Mouse (Mus musculus): ENCODE data around the gene Irf5.

DNA sequence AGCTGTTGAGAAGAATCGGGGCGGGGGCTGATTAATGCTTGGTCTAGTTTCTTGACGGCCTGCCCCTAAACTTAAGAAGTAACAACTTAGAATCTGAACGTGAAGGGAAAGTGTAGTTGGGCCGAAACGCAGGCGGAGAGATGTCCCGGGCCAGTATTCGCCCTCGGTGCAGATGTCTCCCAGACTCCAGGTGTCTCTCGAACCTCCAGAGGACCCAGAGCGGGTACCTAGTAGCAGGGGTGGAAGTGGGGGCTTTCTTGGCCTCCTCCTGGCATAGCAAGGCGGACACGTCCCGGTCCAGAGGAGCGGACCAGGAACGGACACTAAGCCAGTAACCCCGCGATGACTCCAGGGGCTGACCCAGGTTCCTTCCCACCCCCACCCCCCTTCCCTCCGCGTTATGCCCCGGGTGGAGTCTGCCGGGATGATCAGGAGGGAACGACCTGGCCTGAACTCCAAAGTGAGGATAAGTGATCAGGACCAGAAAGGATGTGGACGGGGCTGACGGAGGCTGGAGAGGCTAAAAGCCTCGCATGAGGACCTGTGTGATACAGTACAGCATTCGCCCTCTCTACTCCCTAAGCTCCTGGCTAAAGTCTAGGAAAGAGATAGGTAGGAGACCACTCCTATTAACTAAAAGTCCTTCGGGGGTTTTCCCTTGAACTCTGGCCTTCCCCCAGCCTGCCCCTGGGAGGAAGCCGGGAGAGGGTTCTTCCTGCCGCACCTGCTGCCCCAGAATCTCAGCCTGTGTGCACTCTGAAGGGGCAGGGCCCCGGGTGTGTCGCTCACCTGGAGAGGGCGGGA is 1.1 kb downstream of the Irf5 start:
- TF ChIP-seq CTCF (IDR thresholded peaks at IDR 0.05; ENCODE audit: insufficient read depth, low read depth, low read length) = no peak
- no peak for TF ChIP-seq POLR2A (IDR thresholded peaks at IDR 0.05; ENCODE audit: insufficient read depth, low read depth, low read length)

Measured in olfactory bulb, adult 2 months (tissue).